Mouse (Mus musculus) gastrocnemius, postnatal 25 days (tissue): Measurements from ENCODE around the gene Akr1cl. TPM values are rescaled to one million over a fixed set of nuclear protein-coding genes. Genes with fewer than 3 reads are reported as not detected.

Experiments
- DNase-seq: peaks from one replicate; pipeline ENCODE4 v3.0.0; 2022
- total RNA-seq, 2 experiments: library from RNA; stranded (reverse); gene quantifications; 1 replicate in 1 of 2; 2 replicates in 1 of 2; pipeline ENCODE4 v1.2.3; 2021

Gene Akr1cl
- total RNA-seq, 2 experiments from 2014 or later = not detected

GRCm38 (mm10) chr1:64988176-64988575, 44.4 kb downstream of the Akr1cl start:
- DNase-seq = no peak

- DNase-seq = no peak
These were observed 46.4 kb downstream of the Akr1cl start for GRCm38 (mm10) chr1:64986120-64986519.

- no peak for DNase-seq
These were observed 49.3 kb downstream of the Akr1cl start for GRCm38 (mm10) chr1:64983247-64983646.

GRCm38 (mm10) chr1:64978321-64978799, 54.2 kb downstream of the Akr1cl start:
- no peak for DNase-seq

GRCm38 (mm10) chr1:64975346-64975745, 57.2 kb downstream of the Akr1cl start:
- no peak for DNase-seq

- DNase-seq = no peak
These were observed 61.9 kb downstream of the Akr1cl start for GRCm38 (mm10) chr1:64970685-64971084.

Other genes starting within 250 kb of the Akr1cl start
- 1 to 10 TPM; 5.2 to 5.7 TPM for gene Plekhm3, start 75.9 kb downstream of the Akr1cl start, total RNA-seq
- gene Cryge, start 18.4 kb upstream of the Akr1cl start, total RNA-seq = not detected
- not detected for gene Crygd, start 30.7 kb upstream of the Akr1cl start, total RNA-seq
- gene Crygc, start 40.9 kb upstream of the Akr1cl start, total RNA-seq = not detected
- gene Crygb, start 49.5 kb upstream of the Akr1cl start, total RNA-seq = not detected
- not detected for gene Cryga, start 70.6 kb upstream of the Akr1cl start, total RNA-seq
- gene Gm28845, start 86.8 kb upstream of the Akr1cl start, total RNA-seq = not detected
- gene D630023F18Rik, start 90.5 kb upstream of the Akr1cl start, total RNA-seq = not detected
- gene Idh1, start 153.7 kb upstream of the Akr1cl start, total RNA-seq = 10 to 100 TPM; 20.9 to 46.4 TPM
- 1 to 10 TPM; 7.5 to 7.7 TPM for gene Pikfyve, start 153.9 kb upstream of the Akr1cl start, total RNA-seq
- not detected for gene Pth2r, start 249.3 kb upstream of the Akr1cl start, total RNA-seq